8 mouse cellular contexts compared by ENCODE assay signal in the genomic region with DNA sequence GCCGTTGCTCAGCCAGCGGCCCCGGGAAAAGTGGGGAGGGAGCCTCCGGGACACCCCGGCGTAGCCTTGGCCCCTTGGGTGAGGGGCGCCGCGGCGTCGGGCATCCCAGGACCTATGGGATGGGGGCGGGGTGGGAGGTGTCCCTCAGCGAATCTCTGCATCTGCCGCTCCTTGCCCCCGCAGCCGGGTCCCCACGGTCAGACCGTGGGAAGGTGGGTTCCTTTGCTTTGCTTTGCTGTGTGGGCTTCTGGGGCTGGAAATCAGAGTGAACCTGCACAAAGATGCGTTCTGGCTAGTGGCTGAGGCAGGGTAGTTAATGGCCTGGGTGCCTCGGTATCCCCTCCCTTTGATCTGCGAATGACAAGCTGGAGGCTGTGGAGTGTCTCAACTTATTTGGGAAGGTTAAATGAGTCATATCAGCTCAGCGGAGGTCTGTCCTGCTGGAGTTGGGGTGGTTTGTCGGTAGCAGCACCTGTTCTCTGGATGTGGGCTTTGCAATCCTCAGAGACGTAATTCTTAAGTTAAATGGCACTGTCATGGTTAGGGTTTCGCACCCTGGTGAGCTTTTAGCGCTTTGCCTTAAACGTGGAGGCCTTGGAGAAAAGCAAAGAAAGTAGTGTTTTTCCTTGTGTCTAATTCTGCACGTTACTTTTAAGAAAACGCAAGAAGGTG. TPM values are rescaled to one million over a fixed set of nuclear protein-coding genes. Genes with fewer than 3 reads are reported as not detected.
DNase-seq lines count a peak whose midpoint lies in the region; ATAC-seq and TF ChIP-seq lines count a peak whose summit lies in the region.

No protein-coding gene starts in this region.

- H3K4me1 ChIP-seq in forebrain, embryonic 11.5 days (replicated peaks; ENCODE audit: control insufficient read depth, insufficient read depth, low read length) = peaks cover 4% of the 10 kb centered on the region; the same call in 1 of the 2 replicates
- no peaks in the 10 kb centered on the region for H3K4me1 ChIP-seq in intestine, postnatal 0 days (replicated peaks; ENCODE audit: control insufficient read depth, insufficient read depth, low read length)

- H3K9me3 ChIP-seq in forebrain, embryonic 11.5 days (ENCODE audit: control insufficient read depth, low read length) = no peaks in the 10 kb centered on the region
- H3K9me3 ChIP-seq in intestine, postnatal 0 days (ENCODE audit: control insufficient read depth) = no peaks in the 10 kb centered on the region

- ATAC-seq in forebrain, embryonic 11.5 days (replicated peaks; ENCODE audit: low FRiP score) = no peak; the same call in 1 of the 2 replicates
- no peak for ATAC-seq in intestine, postnatal 0 days

- H3K4me2 ChIP-seq in forebrain, embryonic 11.5 days (ENCODE audit: low read depth, low read length, severe bottlenecking) = peak overlapping the region; percentile 74
- H3K4me2 ChIP-seq in intestine, postnatal 0 days (replicated peaks; ENCODE audit: low read depth) = peak overlapping the region; percentile 87

- peak overlapping the region; percentile 90 for H3K27ac ChIP-seq in forebrain, embryonic 11.5 days (ENCODE audit: low read depth, low read length)
- H3K27ac ChIP-seq in intestine, postnatal 0 days (ENCODE audit: low read depth, low read length) = peak overlapping the region; percentile 87

- H3K36me3 ChIP-seq in forebrain, embryonic 11.5 days (ENCODE audit: control insufficient read depth, insufficient read depth, low read length) = no peaks in the 10 kb centered on the region
- no peaks in the 10 kb centered on the region for H3K36me3 ChIP-seq in intestine, postnatal 0 days (ENCODE audit: control insufficient read depth, insufficient read depth)

- H3K9ac ChIP-seq in forebrain, embryonic 11.5 days (ENCODE audit: low read length) = peak overlapping the region; percentile 83
- peak overlapping the region; percentile 67 for H3K9ac ChIP-seq in intestine, postnatal 0 days (ENCODE audit: low read depth, low read length)

- H3K27me3 ChIP-seq in forebrain, embryonic 11.5 days (ENCODE audit: control insufficient read depth, insufficient read depth, low read length) = no peaks in the 10 kb centered on the region
- peaks cover 39% of the 10 kb centered on the region for H3K27me3 ChIP-seq in intestine, postnatal 0 days (replicated peaks; ENCODE audit: control insufficient read depth, insufficient read depth, low read length)

- no peak for TF ChIP-seq CTCF in intestine, postnatal 0 days (IDR thresholded peaks at IDR 0.05; ENCODE audit: low read depth)

- WGBS in forebrain, embryonic 11.5 days = under 1% methylated on average over 29 of the region's 29 CpGs
- 3% methylated on average over 29 of the region's 29 CpGs for WGBS in intestine, postnatal 0 days

- peak; percentile 75 for DNase-seq in adrenal gland, adult 2 months
- no peak for DNase-seq in adrenal gland, postnatal 25 days
- peak; percentile 23 to 42 for DNase-seq in right cerebral cortex, postnatal 36 days (ENCODE audit: low spot score in 2 of 2)
- no peak for DNase-seq in right cerebral cortex, postnatal 14 days
- peak; percentile 82 for DNase-seq in forebrain, embryonic 11.5 days (ENCODE audit: low spot score)
- DNase-seq in lung, postnatal 25 days (ENCODE audit: low spot score) = peak; percentile 7
- peak; percentile 31 for DNase-seq in telencephalon, adult 2 months (ENCODE audit: low read depth, low spot score)

- H3K4me3 ChIP-seq in forebrain, embryonic 11.5 days (ENCODE audit: low read depth, low read length) = peak overlapping the region; percentile 83
- peak overlapping the region; percentile 81 for H3K4me3 ChIP-seq in intestine, postnatal 0 days (ENCODE audit: low read depth, low read length)

RNA-seq across cellular contexts. Expression of gene Fut8, which starts 1.6 kb away (rescaled TPM):
- total RNA-seq in adrenal gland, adult 2 months (2021) = 10 to 100 TPM; 35.9 to 43.7 TPM
- polyA plus RNA-seq in adrenal gland, adult 2 months (2012; rRNA removed) = 11.6 and 18.5 TPM in 2 replicates
- total RNA-seq in adrenal gland, postnatal 25 days (2021) = 41.2 and 47.7 TPM in 2 replicates
- 33.5 and 34.3 TPM in 2 replicates for polyA plus RNA-seq in forebrain, embryonic 11.5 days (2014; fragmentation: Nextera tagmentation; extraction: Ambion mirVana)
- polyA plus RNA-seq in intestine, postnatal 0 days (2015; fragmentation: Nextera tagmentation; extraction: Ambion mirVana) = 9.1 and 10.1 TPM in 2 replicates

Comparison
In these comparisons a context has a peak if more than half of its experiments do, and no peak if none do; other contexts are left out.
1. DNase-seq: peak in adrenal gland, adult 2 months (single experiment), right cerebral cortex, postnatal 36 days (2 of 2), forebrain, embryonic 11.5 days (single experiment), lung, postnatal 25 days (single experiment) and telencephalon, adult 2 months (single experiment); none in adrenal gland, postnatal 25 days (single experiment) and right cerebral cortex, postnatal 14 days (single experiment).